Mouse (Mus musculus) adrenal gland, adult 8-10 months (tissue): Measurements from ENCODE around the gene Denr. TPM values are rescaled to one million over a fixed set of nuclear protein-coding genes. Genes with fewer than 3 reads are reported as not detected.

Experiments
- DNase-seq: peaks from one replicate; pipeline ENCODE4 v3.0.0; 2022
- total RNA-seq, 4 experiments: library from RNA; stranded (reverse); gene quantifications; 2 replicates each; pipeline ENCODE4 v1.2.4; 2022

Gene Denr
- 10 to 100 TPM; 60.3 to 75.8 (median 67.3) TPM for total RNA-seq

GRCm38 (mm10) chr5:123906976-123907630 lies at the start of gene Denr:
Denr (plus strand) TSS chr5:123907175.
- peak; percentile 97 for DNase-seq

- DNase-seq, result no peak
Measured at GRCm38 (mm10) chr5:123858798-123859197, 48.2 kb upstream of the Denr start.

- no peak for DNase-seq
Measured at GRCm38 (mm10) chr5:123862374-123863350, 44.3 kb upstream of the Denr start.

GRCm38 (mm10) chr5:123863934-123864333 lies 43.0 kb upstream of the Denr start:
- DNase-seq, result no peak

- no peak for DNase-seq
Measured at GRCm38 (mm10) chr5:123865365-123865764, 41.6 kb upstream of the Denr start, which contains the start of gene Hcar2. Hcar2 (minus strand) TSS chr5:123865499.

- no peak for DNase-seq
Measured at GRCm38 (mm10) chr5:123866457-123866856, 40.5 kb upstream of the Denr start.

GRCm38 (mm10) chr5:123869615-123870014 lies 37.4 kb upstream of the Denr start:
- no peak for DNase-seq

- no peak for DNase-seq
Measured at GRCm38 (mm10) chr5:123874177-123874576, 32.8 kb upstream of the Denr start.

- no peak for DNase-seq
Measured at GRCm38 (mm10) chr5:123878056-123878455, 28.9 kb upstream of the Denr start.

GRCm38 (mm10) chr5:123879928-123880327 lies 27.0 kb upstream of the Denr start, which contains the start of gene Hcar1:
Hcar1 (minus strand) TSS chr5:123880020.
- DNase-seq, result peak; percentile 19

- no peak for DNase-seq
Measured at GRCm38 (mm10) chr5:123880778-123881177, 26.2 kb upstream of the Denr start.

- DNase-seq, result no peak
Measured at GRCm38 (mm10) chr5:123883891-123884290, 23.1 kb upstream of the Denr start.

GRCm38 (mm10) chr5:123884332-123884731 lies 22.6 kb upstream of the Denr start:
- no peak for DNase-seq

- no peak for DNase-seq
Measured at GRCm38 (mm10) chr5:123886365-123886764, 20.6 kb upstream of the Denr start.

- DNase-seq, result no peak
Measured at GRCm38 (mm10) chr5:123890312-123890711, 16.7 kb upstream of the Denr start.

GRCm38 (mm10) chr5:123890987-123891386 lies 16.0 kb upstream of the Denr start:
- DNase-seq, result no peak

GRCm38 (mm10) chr5:123891669-123892068 lies 15.3 kb upstream of the Denr start:
- DNase-seq, result no peak

GRCm38 (mm10) chr5:123893520-123893919 lies 13.5 kb upstream of the Denr start:
- no peak for DNase-seq

- DNase-seq, result no peak
Measured at GRCm38 (mm10) chr5:123896395-123896794, 10.6 kb upstream of the Denr start.

GRCm38 (mm10) chr5:123897352-123897751 lies 9.6 kb upstream of the Denr start:
- DNase-seq, result no peak

- no peak for DNase-seq
Measured at GRCm38 (mm10) chr5:123904059-123904672, 2.8 kb upstream of the Denr start.

GRCm38 (mm10) chr5:123906146-123906975 lies 614 bp upstream of the Denr start:
- no peak for DNase-seq
